In the genomic region with DNA sequence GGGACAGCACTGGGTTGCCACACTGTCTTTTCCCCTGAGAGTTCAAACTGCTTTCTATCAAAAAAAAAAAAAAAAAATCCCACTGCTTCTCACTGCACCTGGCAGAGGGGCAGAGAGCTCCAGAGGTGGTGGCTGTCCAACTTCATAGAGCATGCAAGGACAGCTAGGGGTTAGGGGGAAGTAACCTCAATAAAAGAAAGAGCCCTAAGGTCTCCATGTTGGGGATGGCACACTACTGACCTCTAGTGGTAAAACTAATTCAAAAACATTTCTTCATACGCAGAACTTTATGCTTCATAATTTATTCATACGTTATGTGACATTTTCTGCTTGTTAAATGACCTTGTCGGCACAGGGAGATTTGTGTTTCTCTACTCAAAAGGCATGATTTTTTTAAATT, we compare ENCODE assay signal across 9 mouse cellular contexts. TPM values are rescaled to one million over a fixed set of nuclear protein-coding genes. Genes with fewer than 3 reads are reported as not detected.
DNase-seq lines count a peak whose midpoint lies in the region; ATAC-seq and TF ChIP-seq lines count a peak whose summit lies in the region.
"Had no signal": no experiment of that assay in that cellular context is flagged by ENCODE, and none has a peak within 500 bp of the region (broad histone marks: within the 10 kb centered on the region; RNA-seq: fewer than 3 reads in every experiment).

No protein-coding gene starts in this region.

- H3K36me3 ChIP-seq in forebrain, embryonic 14.5 days (ENCODE audit: control insufficient read depth, insufficient read depth, low read length) = no peaks in the 10 kb centered on the region
- no peaks in the 10 kb centered on the region for H3K36me3 ChIP-seq in forebrain, embryonic 10.5 days (replicated peaks)
- no peaks in the 10 kb centered on the region for H3K36me3 ChIP-seq in thymus, adult 2 months (ENCODE audit: control insufficient read depth, insufficient read depth, low read length)
- H3K36me3 ChIP-seq: neural tube, embryonic 12.5 days had no signal

- TF ChIP-seq CTCF in thymus, adult 2 months (IDR thresholded peaks at IDR 0.05; ENCODE audit: borderline replicate concordance, control insufficient read depth, extremely low read depth, insufficient read depth, low read length, poor library complexity) = no peak

- H3K9ac ChIP-seq in forebrain, embryonic 14.5 days (ENCODE audit: low read length) = no peak overlapping the region
- H3K9ac ChIP-seq: neural tube, embryonic 12.5 days had no signal

- TF ChIP-seq POLR2A in thymus, adult 2 months (IDR thresholded peaks at IDR 0.05; ENCODE audit: control insufficient read depth, extremely low read depth, insufficient read depth, low read length, poor library complexity) = no peak

- 24% methylated on average over 3 of the region's 3 CpGs for WGBS in forebrain, embryonic 14.5 days
- WGBS in forebrain, embryonic 10.5 days = 36% methylated on average over 3 of the region's 3 CpGs
- 7% methylated on average over 3 of the region's 3 CpGs for WGBS in thymus, adult 2 months

- no peak overlapping the region for H3K4me2 ChIP-seq in forebrain, embryonic 14.5 days (ENCODE audit: low read length)
- H3K4me2 ChIP-seq: neural tube, embryonic 12.5 days had no signal

- no peaks in the 10 kb centered on the region for H3K4me1 ChIP-seq in forebrain, embryonic 14.5 days (ENCODE audit: control insufficient read depth, insufficient read depth, low read length)
- peaks cover 7% of the 10 kb centered on the region for H3K4me1 ChIP-seq in forebrain, embryonic 10.5 days
- H3K4me1 ChIP-seq in thymus, adult 2 months (replicated peaks; ENCODE audit: control insufficient read depth, insufficient read depth, low read length) = no peaks in the 10 kb centered on the region
- H3K4me1 ChIP-seq: neural tube, embryonic 12.5 days had no signal

- ATAC-seq in forebrain, embryonic 14.5 days = peak; percentile 55; the same call in 1 of the 2 replicates
- peak; percentile 64 for ATAC-seq in inflammation-experienced regulatory T-cells, adult 6 months
- no peak for ATAC-seq in activated CD4-positive, CD25-positive, alpha-beta regulatory T cell, adult 4 months

- no peaks in the 10 kb centered on the region for H3K9me3 ChIP-seq in forebrain, embryonic 14.5 days (replicated peaks; ENCODE audit: control insufficient read depth, low read length)
- 0 out of 2 replicates have a peak, but pooled peaks cover 6% of the 10 kb centered on the region for H3K9me3 ChIP-seq in forebrain, embryonic 10.5 days
- H3K9me3 ChIP-seq: neural tube, embryonic 12.5 days had no signal

- peak; percentile 69 for DNase-seq in forebrain, embryonic 14.5 days (ENCODE audit: low spot score)
- DNase-seq in forebrain, embryonic 10.5 days (ENCODE audit: extremely low spot score, low spot score) = no peak
- DNase-seq in thymus, adult 2 months = peak; percentile 7
- no peak for DNase-seq in thymus, postnatal 4 days
- peak; percentile 4 for DNase-seq in thymus, postnatal 25 days
- no peak for DNase-seq in yolk sac, embryonic 10.5 days (ENCODE audit: low spot score)

- no peak overlapping the region for H3K4me3 ChIP-seq in forebrain, embryonic 14.5 days (ENCODE audit: low read depth, low read length)
- H3K4me3 ChIP-seq in forebrain, embryonic 10.5 days = no peak overlapping the region
- H3K4me3 ChIP-seq in thymus, adult 2 months (ENCODE audit: control insufficient read depth, insufficient read depth, low read length) = no peak overlapping the region
- H3K4me3 ChIP-seq: neural tube, embryonic 12.5 days had no signal

- H3K27ac ChIP-seq in forebrain, embryonic 14.5 days (ENCODE audit: low read depth, low read length) = no peak overlapping the region
- no peak overlapping the region for H3K27ac ChIP-seq in forebrain, embryonic 10.5 days
- H3K27ac ChIP-seq in thymus, adult 2 months (ENCODE audit: control insufficient read depth, insufficient read depth, low read length) = no peak overlapping the region
- H3K27ac ChIP-seq: neural tube, embryonic 12.5 days had no signal

- no peaks in the 10 kb centered on the region for H3K27me3 ChIP-seq in forebrain, embryonic 14.5 days (replicated peaks; ENCODE audit: control insufficient read depth, insufficient read depth, low read length)
- no peaks in the 10 kb centered on the region for H3K27me3 ChIP-seq in forebrain, embryonic 10.5 days (ENCODE audit: poor library complexity, severe bottlenecking)
- no peaks in the 10 kb centered on the region for H3K27me3 ChIP-seq in thymus, adult 2 months (ENCODE audit: control insufficient read depth, insufficient read depth, low read length)
- H3K27me3 ChIP-seq: neural tube, embryonic 12.5 days had no signal

RNA-seq across cellular contexts. Expression of a gene that starts 7.1 kb away (rescaled TPM):
- polyA plus RNA-seq in forebrain, embryonic 14.5 days (2014; fragmentation: Nextera tagmentation; extraction: Ambion mirVana) = 232 and 263 TPM in 2 replicates
- 108 and 109 TPM in 2 replicates for polyA plus RNA-seq in forebrain, embryonic 10.5 days (2016; fragmentation: Nextera tagmentation; extraction: Ambion mirVana)
- polyA plus RNA-seq in thymus, adult 2 months (2012; rRNA removed) = 6.9 and 9.1 TPM in 2 replicates
- 10 to 100 TPM; 26.8 to 34.5 (median 30.6) TPM for polyA plus RNA-seq in inflammation-experienced regulatory T-cells, adult 6 months (2017; shearing (Covaris generic))
- polyA plus RNA-seq in activated CD4-positive, CD25-positive, alpha-beta regulatory T cell, adult 4 months (2017; shearing (Covaris generic)) = 10 to 100 TPM; 22.6 to 27.6 TPM

Comparison
In these comparisons a context has a peak if more than half of its experiments do, and no peak if none do; other contexts are left out.
1. DNase-seq: peak in forebrain, embryonic 14.5 days (single experiment), thymus, adult 2 months (single experiment) and thymus, postnatal 25 days (single experiment); none in forebrain, embryonic 10.5 days (single experiment), thymus, postnatal 4 days (single experiment) and yolk sac, embryonic 10.5 days (single experiment).